Mouse (Mus musculus) left cerebral cortex, postnatal 36 days (tissue): ENCODE results near the gene Ptprb. TPM values are rescaled to one million over a fixed set of nuclear protein-coding genes. Genes with fewer than 3 reads are reported as not detected.

Source experiments
- DNase-seq, 2 experiments: peaks; one replicate each; pipeline ENCODE4 v3.0.0; 2021 to 2022; ENCODE audit warnings: low spot score in 2 of 2, mixed read lengths in 1 of 2
- intact Hi-C: fragments of 180-260 bp; cut with DNase I; formaldehyde crosslinking; loops from one replicate; pipeline ENCODE4 v1.15.1; 2025
- total RNA-seq, 2 experiments: library from RNA; stranded (reverse); gene quantifications; 2 replicates each; pipeline ENCODE4 v1.2.3; 2021

Ptprb gene
- total RNA-seq, 2 experiments from 2014 or later, result 17.5 to 20.6 TPM

DNA sequence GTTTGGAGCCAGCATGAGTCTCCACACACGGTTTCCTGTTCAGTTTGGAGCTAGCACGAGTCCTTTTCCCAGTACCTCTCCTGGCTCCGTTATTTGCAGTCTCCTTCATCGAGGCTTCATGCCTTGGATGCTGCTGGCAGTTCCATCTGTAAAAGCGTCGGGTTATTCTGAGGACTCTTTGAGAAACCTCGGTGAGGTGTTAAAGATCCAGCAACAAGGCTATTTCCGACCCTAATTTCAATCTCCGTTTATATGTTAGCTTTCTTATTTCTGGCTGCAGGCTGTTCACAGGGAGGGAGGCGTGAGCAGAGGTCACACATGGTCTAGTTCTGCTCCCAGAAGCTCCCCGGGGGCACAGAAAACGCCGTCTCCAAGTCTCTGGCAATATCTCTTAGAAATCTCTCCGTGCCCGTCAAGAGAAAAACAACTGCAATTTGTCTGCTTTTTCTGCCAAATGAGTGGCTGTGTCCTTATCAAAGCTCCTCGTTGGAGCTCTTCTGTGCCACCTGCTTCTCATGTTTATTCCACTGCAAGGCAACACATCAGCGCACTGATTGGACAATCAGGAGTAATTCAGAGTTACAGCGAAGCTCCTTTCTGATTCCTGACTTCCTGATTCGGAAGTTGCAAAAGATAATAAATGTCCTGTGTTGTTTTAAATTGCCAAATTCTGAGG, 132.5 kb downstream of the Ptprb start:
- no peak for DNase-seq
- intact Hi-C loops, result no loop called here

DNA sequence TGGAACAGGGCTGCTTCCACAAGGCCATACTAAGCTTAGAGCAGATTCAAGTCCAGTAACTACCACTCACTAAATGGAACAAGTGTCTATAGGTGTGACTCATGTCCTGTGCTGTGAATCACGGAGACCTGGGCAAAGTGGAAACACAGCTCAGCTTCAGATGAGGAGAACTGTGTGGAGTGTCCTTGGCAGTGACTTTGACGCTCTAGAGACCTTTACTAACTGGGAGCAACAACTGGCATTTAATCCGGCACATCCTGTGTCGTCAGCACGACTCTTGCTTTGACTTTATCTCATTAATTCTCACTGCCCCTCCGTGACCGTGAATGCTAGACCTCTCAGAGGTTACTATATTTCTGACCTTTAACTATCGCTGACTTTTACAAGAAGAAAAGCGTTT, 135.5 kb downstream of the Ptprb start:
- intact Hi-C loops, result no loop called here
- no peak for DNase-seq

DNA sequence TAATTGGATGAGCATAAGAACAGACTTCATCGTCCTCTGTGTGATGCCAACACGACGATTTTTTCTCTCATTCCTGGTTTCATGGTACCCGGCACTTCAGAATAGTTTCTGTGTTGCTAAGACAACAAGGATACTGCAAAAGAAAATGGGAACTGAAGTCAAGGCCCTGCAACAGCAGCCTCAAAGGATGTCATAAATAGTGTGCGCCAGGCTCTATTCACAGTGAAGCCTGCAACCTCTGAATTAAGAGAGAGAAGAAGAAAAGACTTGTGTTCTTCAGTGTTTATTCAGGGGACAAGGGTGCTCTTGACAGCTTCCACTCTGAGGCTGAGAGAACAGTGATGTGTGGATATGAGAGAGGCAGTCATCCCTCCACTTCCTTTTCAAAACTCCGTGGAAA, 140.8 kb downstream of the Ptprb start:
- DNase-seq, result no peak
- intact Hi-C loops, result no loop called here

DNA sequence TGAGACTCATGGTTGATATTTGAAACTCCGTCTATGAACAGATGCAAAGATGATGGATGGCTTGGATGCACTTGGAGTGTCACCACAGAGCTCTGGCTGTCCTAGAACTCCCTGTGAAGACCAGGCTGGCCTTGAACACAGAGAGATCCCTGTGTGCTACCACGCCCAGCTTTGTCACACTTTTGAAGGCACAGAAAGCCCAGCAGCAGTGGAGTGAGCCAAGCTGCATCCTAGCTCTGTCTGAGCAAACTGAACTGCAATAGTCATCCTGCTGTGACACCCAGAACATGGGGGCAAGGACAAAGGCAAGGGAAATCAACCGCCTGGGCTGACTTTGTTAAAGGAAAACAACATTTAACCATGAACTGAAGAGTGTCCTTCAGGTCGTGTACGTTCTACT, 141.4 kb downstream of the Ptprb start:
- DNase-seq, result no peak

DNA sequence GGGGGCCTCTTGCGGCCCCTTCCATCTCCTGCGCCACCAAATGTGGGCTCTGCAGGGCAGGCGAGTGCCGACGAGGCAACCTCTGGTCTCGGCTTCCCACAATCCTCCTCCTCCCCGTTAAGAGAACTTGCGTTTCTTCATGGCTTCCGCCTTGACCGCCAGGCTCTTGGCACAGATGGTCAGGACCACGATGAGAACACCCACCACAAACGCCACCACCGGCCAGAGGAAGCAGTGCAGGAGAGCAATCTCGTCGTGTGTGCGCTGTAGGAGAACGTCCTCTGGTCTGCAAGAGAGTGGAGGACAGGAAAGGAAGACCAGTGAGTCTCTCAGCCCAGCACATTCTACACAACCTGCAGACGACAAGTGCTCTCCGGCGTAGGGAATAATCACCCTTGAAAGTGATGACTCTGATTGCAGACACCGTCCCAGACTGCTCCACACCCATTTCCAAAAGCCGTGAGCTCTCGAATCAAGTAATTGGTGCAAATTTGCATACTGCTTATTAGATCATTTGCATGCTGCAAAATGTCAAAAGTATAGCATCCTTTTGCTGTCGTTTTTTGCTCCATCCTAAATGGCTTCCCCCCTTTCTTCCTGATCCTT, 142.9 kb downstream of the Ptprb start:
- DNase-seq, result no peak
- intact Hi-C loops, result no loop called here

More for the DNA sequence above, 141.4 kb downstream of the Ptprb start:
- intact Hi-C loops, result no loop called here

DNA sequence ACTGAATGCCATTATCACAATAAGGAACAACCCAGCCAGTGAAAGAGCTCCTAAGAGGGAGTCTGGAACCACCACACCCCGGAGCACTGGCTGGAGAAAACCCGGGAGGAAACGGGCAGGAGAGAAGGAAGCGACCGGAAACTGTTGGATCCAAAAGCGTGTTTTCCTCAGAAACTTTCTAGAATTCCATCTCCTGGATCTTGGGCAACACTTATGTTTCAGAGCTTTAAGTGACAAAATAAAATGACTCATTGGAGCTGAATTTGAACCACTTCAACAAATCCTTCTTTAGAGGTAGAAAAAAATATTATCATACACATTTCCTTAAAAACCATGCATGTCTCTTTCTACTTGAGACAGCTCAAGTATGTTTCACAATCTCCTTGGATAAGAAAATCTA, 145.7 kb downstream of the Ptprb start:
- DNase-seq, result no peak
- intact Hi-C loops, result no loop called here

DNA sequence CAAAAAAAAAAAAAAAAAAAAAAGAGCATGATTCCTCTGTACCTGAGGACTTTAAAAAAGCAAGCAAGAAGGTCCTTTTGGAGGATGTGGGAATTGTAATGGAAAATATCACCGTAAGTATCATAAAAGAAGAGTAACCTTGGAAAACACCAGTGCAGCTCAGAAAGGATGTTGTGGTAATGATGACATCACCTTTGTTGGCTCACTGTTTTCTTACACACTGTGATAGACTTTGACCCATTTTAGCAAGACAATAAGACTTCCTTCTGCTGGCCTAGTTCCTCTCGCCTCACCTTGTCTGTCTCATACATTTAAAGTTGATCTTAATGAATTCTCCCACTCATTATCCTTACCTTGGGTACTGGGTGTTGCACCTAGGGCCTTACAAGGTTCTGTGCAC, 147.2 kb downstream of the Ptprb start:
- no peak for DNase-seq
- intact Hi-C loops, result no loop called here

DNA sequence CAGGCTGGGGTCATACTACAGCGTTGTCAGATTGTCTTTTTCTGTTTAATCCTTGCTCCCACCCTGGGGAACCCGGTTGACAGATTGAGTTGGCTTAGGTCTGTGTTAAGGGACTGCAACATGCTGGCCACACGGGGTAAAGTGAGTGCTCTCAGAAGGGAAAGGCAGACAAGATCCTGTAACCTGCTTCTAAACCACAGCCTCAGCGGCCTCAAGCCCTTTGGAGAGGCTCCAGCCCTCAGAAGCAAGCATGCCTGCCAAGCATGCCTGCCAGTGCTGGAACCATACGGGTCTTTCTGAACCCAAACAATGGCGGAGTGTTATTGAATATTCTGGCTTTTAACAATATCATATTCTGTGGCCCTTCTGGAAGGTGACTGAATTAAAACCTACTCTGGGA, 149.6 kb downstream of the Ptprb start:
- no peak for DNase-seq
- intact Hi-C loops, result loop anchor here (5.0 kb wide), 1 partner anchor 47 kb away; the partner anchor contains the start of gene Kcnmb4

DNA sequence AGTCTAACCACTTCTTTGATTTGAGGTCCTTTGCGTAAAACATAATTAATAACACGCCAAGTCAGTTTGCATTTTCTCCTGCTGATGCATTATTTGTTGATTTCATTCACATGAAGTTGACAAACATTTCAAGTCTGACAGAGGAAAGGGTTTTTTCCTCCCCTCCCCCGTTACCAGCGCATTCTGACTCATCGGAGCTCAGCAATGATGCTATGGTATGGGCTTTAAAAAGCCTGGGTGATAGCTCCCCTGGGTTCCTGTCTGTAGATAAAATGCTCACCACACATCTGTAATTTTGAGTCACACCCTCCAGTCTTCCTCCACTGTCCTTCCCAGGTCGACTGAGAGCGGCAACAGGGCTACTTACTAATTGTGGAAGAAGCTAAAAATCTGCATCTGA, 150.9 kb downstream of the Ptprb start:
- intact Hi-C loops, result loop anchor here (5.0 kb wide), 1 partner anchor 46 kb away; the partner anchor contains the start of gene Kcnmb4
- DNase-seq, result no peak

DNA sequence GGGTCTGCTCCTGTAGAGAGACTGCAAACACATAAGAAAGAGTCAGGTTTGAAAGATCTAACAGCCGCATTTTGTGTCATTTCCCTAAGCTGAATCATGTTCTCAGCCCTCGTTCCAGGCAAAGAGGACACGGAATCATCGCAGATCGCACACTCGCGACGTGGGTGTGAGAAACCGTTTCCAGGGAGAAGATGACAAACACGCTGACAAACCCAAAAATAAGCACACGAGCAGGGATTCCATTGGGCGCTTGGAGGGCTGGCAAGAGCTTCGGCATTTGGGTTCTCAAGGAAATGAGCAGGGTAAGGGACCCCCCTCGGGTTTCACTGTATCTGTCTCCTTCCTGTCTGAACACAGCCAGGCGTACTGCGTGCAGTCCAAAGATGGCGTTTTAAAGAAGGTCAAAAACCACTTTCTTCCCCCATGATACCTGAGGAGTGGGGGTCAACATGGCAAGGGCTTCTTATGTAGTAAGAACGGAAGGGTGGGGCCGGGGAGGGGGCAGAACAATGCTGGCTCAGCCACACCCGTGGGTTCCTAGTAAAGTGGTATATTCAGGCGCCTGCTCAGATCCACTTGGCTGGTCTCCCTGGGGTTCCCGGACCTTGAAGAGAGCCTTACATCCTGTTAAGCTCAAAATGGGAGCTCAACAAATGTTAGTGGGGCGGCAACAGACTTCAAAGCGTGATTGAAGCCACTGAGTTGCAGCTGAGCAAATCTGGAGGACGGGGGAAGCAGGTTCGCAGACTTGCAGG, 152.9 kb downstream of the Ptprb start:
- peak; percentile 82 to 85 for DNase-seq
- intact Hi-C loops, result loop anchor here (5.0 kb wide), 1 partner anchor 44 kb away; the partner anchor contains the start of gene Kcnmb4

DNA sequence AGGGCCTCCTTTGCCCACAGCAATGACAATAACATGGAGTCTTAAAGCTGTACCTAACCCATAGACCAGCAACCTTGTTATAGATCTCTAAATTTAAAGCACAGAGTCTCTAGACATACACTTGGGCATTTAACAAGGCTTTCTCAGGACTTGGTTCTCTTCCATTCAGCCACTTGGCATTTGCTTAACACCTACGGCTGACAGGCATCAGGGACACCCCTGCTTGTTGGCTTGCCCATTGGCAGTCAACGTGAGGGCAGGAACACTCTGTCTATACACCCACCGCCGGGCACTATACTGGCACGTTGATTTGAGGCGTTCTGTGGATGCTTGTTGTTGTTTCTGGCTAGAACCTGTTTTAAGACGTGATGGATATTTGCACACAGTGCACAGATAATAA, 157.1 kb downstream of the Ptprb start:
- intact Hi-C loops, result no loop called here
- DNase-seq, result no peak

DNA sequence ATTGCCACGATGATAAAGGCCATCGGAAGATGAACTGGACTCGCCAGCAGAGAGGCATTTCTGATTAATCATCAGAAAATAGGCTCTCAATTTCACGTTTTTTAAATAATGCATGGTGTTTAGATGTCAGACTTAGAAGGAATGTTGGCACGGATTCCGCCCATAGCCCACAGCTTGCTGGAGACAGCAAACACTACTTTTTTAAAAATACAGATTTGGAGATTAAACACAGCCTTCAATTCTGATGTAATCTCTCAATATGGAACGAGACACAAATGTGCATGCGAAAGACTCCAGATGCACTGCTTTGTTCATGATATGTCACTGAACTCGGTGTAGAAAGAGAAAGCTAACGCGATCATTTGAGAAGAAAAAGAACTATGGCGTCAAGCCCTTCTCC, 160.1 kb downstream of the Ptprb start:
- intact Hi-C loops, result no loop called here
- DNase-seq, result no peak

Other genes with a start within 250 kb of the Ptprb start
- gene 4933416C03Rik, start 161.6 kb upstream of the Ptprb start, total RNA-seq, result not detected
- 100 to 1,000 TPM in 1 of 2 experiments, 10 to 100 TPM in 1; 97.0 to 125 TPM for gene Kcnmb4, start 198.4 kb downstream of the Ptprb start, total RNA-seq